Mouse (Mus musculus): ENCODE data around the gene Tmem212.
A peak's percentile ranks its signal among the peaks of the same experiment; 100 is the strongest.

Gene Tmem212

GRCm38 (mm10) chr3:27906647-27907209 lies 10.6 kb upstream of the Tmem212 start:
- TF ChIP-seq CTCF (conservative IDR thresholded peaks at IDR 0.05; ENCODE audit: low read length) = no peak
- no peak for TF ChIP-seq POU5F1 (IDR thresholded peaks at IDR 0.05; ENCODE audit: borderline replicate concordance, low read length)
- no peak for TF ChIP-seq NANOG (IDR thresholded peaks at IDR 0.05; ENCODE audit: borderline replicate concordance, low read length)
- peaks cover 7% of the 10 kb centered on the region; the same call in 1 of the 2 replicates for H3K9me3 ChIP-seq (ENCODE audit: low read length)
- 0 out of 2 replicates have a peak, but pooled peaks cover 9% of the 10 kb centered on the region for H3K27me3 ChIP-seq (ENCODE audit: insufficient read depth, low read length)

GRCm38 (mm10) chr3:27904659-27905330 lies 8.6 kb upstream of the Tmem212 start:
- Histone ChIP-seq H3K9me3 (ENCODE audit: low read length) (no peaks in the 10 kb centered on the region), H3K4me1 (replicated peaks; ENCODE audit: low read depth, low read length) (no peaks in the 10 kb centered on the region), H3K27me3 (ENCODE audit: insufficient read depth, low read length) (0 out of 2 replicates have a peak, but pooled peaks cover 9% of the 10 kb centered on the region), H3K36me3 (ENCODE audit: insufficient read depth, low read length) (no peaks in the 10 kb centered on the region), H3K4me3 (replicated peaks; ENCODE audit: low read length) (no peak overlapping the region)
- no peak for TF ChIP-seq CTCF (conservative IDR thresholded peaks at IDR 0.05; ENCODE audit: low read length)

More at GRCm38 (mm10) chr3:27906647-27907209, 10.6 kb upstream of the Tmem212 start:
- H3K4me3 ChIP-seq (replicated peaks; ENCODE audit: low read length) = no peak overlapping the region
- no peaks in the 10 kb centered on the region for H3K4me1 ChIP-seq (replicated peaks; ENCODE audit: low read depth, low read length)
- H3K36me3 ChIP-seq (ENCODE audit: insufficient read depth, low read length) = no peaks in the 10 kb centered on the region

GRCm38 (mm10) chr3:27901846-27902245 lies 5.7 kb upstream of the Tmem212 start:
- H3K27me3 ChIP-seq (ENCODE audit: insufficient read depth, low read length) = 0 out of 2 replicates have a peak, but pooled peaks cover 9% of the 10 kb centered on the region
- no peaks in the 10 kb centered on the region for H3K9me3 ChIP-seq (ENCODE audit: low read length)
- H3K36me3 ChIP-seq (ENCODE audit: insufficient read depth, low read length) = no peaks in the 10 kb centered on the region
- H3K4me3 ChIP-seq (replicated peaks; ENCODE audit: low read length) = no peak overlapping the region
- H3K4me1 ChIP-seq (replicated peaks; ENCODE audit: low read depth, low read length) = peaks cover 2% of the 10 kb centered on the region
- no peak for TF ChIP-seq POU5F1 (IDR thresholded peaks at IDR 0.05; ENCODE audit: borderline replicate concordance, low read length)
- peak; percentile 93 for TF ChIP-seq CTCF (conservative IDR thresholded peaks at IDR 0.05; ENCODE audit: low read length)

- Histone ChIP-seq H3K36me3 (ENCODE audit: insufficient read depth, low read length) (no peaks in the 10 kb centered on the region), H3K9me3 (ENCODE audit: low read length) (no peaks in the 10 kb centered on the region), H3K4me3 (replicated peaks; ENCODE audit: low read length) (no peak overlapping the region), H3K4me1 (replicated peaks; ENCODE audit: low read depth, low read length) (peaks cover 15% of the 10 kb centered on the region), H3K27me3 (ENCODE audit: insufficient read depth, low read length) (0 out of 2 replicates have a peak, but pooled peaks cover 9% of the 10 kb centered on the region)
- TF ChIP-seq NANOG (IDR thresholded peaks at IDR 0.05; ENCODE audit: borderline replicate concordance, low read length) (no peak), CTCF (conservative IDR thresholded peaks at IDR 0.05; ENCODE audit: low read length) (no peak), POU5F1 (IDR thresholded peaks at IDR 0.05; ENCODE audit: borderline replicate concordance, low read length) (no peak)
Measured at GRCm38 (mm10) chr3:27899012-27899726, 3.0 kb upstream of the Tmem212 start.

- Histone ChIP-seq H3K4me1 (replicated peaks; ENCODE audit: low read depth, low read length) (peaks cover 15% of the 10 kb centered on the region), H3K9me3 (ENCODE audit: low read length) (no peaks in the 10 kb centered on the region), H3K36me3 (ENCODE audit: insufficient read depth, low read length) (no peaks in the 10 kb centered on the region), H3K27me3 (ENCODE audit: insufficient read depth, low read length) (0 out of 2 replicates have a peak, but pooled peaks cover 7% of the 10 kb centered on the region), H3K4me3 (replicated peaks; ENCODE audit: low read length) (no peak overlapping the region)
- TF ChIP-seq NANOG (IDR thresholded peaks at IDR 0.05; ENCODE audit: borderline replicate concordance, low read length) (no peak), POU5F1 (IDR thresholded peaks at IDR 0.05; ENCODE audit: borderline replicate concordance, low read length) (no peak), CTCF (conservative IDR thresholded peaks at IDR 0.05; ENCODE audit: low read length) (no peak)
Measured at GRCm38 (mm10) chr3:27898178-27898577, 2.0 kb upstream of the Tmem212 start.

GRCm38 (mm10) chr3:27886578-27886977 lies 9.6 kb downstream of the Tmem212 start:
- no peaks in the 10 kb centered on the region for H3K4me1 ChIP-seq (replicated peaks; ENCODE audit: low read depth, low read length)
- H3K4me3 ChIP-seq (replicated peaks; ENCODE audit: low read length) = no peak overlapping the region
- 0 out of 2 replicates have a peak, but pooled peaks cover 2% of the 10 kb centered on the region for H3K27me3 ChIP-seq (ENCODE audit: insufficient read depth, low read length)
- H3K9me3 ChIP-seq (ENCODE audit: low read length) = no peaks in the 10 kb centered on the region
- no peaks in the 10 kb centered on the region for H3K36me3 ChIP-seq (ENCODE audit: insufficient read depth, low read length)
- TF ChIP-seq POU5F1 (IDR thresholded peaks at IDR 0.05; ENCODE audit: borderline replicate concordance, low read length) (no peak), NANOG (IDR thresholded peaks at IDR 0.05; ENCODE audit: borderline replicate concordance, low read length) (no peak), CTCF (conservative IDR thresholded peaks at IDR 0.05; ENCODE audit: low read length) (no peak)

- TF ChIP-seq NANOG (IDR thresholded peaks at IDR 0.05; ENCODE audit: borderline replicate concordance, low read length) (no peak), CTCF (conservative IDR thresholded peaks at IDR 0.05; ENCODE audit: low read length) (no peak)
- Histone ChIP-seq H3K9me3 (ENCODE audit: low read length) (no peaks in the 10 kb centered on the region), H3K4me1 (replicated peaks; ENCODE audit: low read depth, low read length) (no peaks in the 10 kb centered on the region), H3K36me3 (ENCODE audit: insufficient read depth, low read length) (no peaks in the 10 kb centered on the region), H3K4me3 (replicated peaks; ENCODE audit: low read length) (no peak overlapping the region), H3K27me3 (ENCODE audit: insufficient read depth, low read length) (0 out of 2 replicates have a peak, but pooled peaks cover 2% of the 10 kb centered on the region)
Measured at GRCm38 (mm10) chr3:27885585-27885984, 10.6 kb downstream of the Tmem212 start.

GRCm38 (mm10) chr3:27881897-27882835 lies 14.0 kb downstream of the Tmem212 start:
- TF ChIP-seq CTCF (conservative IDR thresholded peaks at IDR 0.05; ENCODE audit: low read length) = no peak
- no peak for TF ChIP-seq POU5F1 (IDR thresholded peaks at IDR 0.05; ENCODE audit: borderline replicate concordance, low read length)
- TF ChIP-seq NANOG (IDR thresholded peaks at IDR 0.05; ENCODE audit: borderline replicate concordance, low read length) = no peak
- no peak overlapping the region for H3K4me3 ChIP-seq (replicated peaks; ENCODE audit: low read length)

More at GRCm38 (mm10) chr3:27881897-27882835, 14.0 kb downstream of the Tmem212 start:
- Histone ChIP-seq H3K9me3 (ENCODE audit: low read length) (no peaks in the 10 kb centered on the region), H3K27me3 (ENCODE audit: insufficient read depth, low read length) (no peaks in the 10 kb centered on the region), H3K4me1 (replicated peaks; ENCODE audit: low read depth, low read length) (no peaks in the 10 kb centered on the region), H3K36me3 (ENCODE audit: insufficient read depth, low read length) (no peaks in the 10 kb centered on the region)

All from E14TG2a.4 (cell line).